In genomic region chr6:28215268-28215954, GRCm38 (mm10) we compare ENCODE assay signal across 8 mouse cellular contexts.
A peak's percentile ranks its signal among the peaks of the same experiment; 100 is the strongest.
DNase-seq lines count a peak whose midpoint lies in the region; ATAC-seq and TF ChIP-seq lines count a peak whose summit lies in the region.

No protein-coding gene starts in this region.

- no peak for TF ChIP-seq CTCF in kidney, adult 2 months (conservative IDR thresholded peaks at IDR 0.05; ENCODE audit: insufficient read depth, insufficient read length, low read depth, low read length)

- H3K27ac ChIP-seq in embryonic facial prominence, embryonic 12.5 days, result no peak overlapping the region
- H3K27ac ChIP-seq in kidney, adult 2 months (ENCODE audit: insufficient read depth, low read depth, low read length), result no peak overlapping the region
- no peak overlapping the region for H3K27ac ChIP-seq in limb, embryonic 13.5 days
- peak overlapping the region; percentile 83 for H3K27ac ChIP-seq in midbrain, embryonic 16.5 days (ENCODE audit: low read length)

- peak overlapping the region; percentile 57 for H3K9ac ChIP-seq in embryonic facial prominence, embryonic 12.5 days
- H3K9ac ChIP-seq in limb, embryonic 13.5 days, result peak overlapping the region; percentile 78
- H3K9ac ChIP-seq in midbrain, embryonic 16.5 days (ENCODE audit: low read depth, low read length), result peak overlapping the region; percentile 84

- peak; percentile 73 for DNase-seq in layer of hippocampus, adult 11-12 months (ENCODE audit: low spot score)
- DNase-seq in layer of hippocampus, adult 9-10 months (ENCODE audit: low spot score), result no peak
- peak; percentile 63 to 70 for DNase-seq in heart, adult 18-20 months
- DNase-seq in kidney, adult 2 months, result peak; percentile 68
- DNase-seq in spleen, postnatal 36 days (ENCODE audit: low spot score in 2 of 2), result peak; percentile 60 to 63

- H3K36me3 ChIP-seq in embryonic facial prominence, embryonic 12.5 days, result no peaks in the 10 kb centered on the region
- peaks cover 1% of the 10 kb centered on the region; the same call in 1 of the 2 replicates for H3K36me3 ChIP-seq in kidney, adult 2 months (ENCODE audit: control insufficient read depth, insufficient read depth, low read length)
- H3K36me3 ChIP-seq in limb, embryonic 13.5 days, result no peaks in the 10 kb centered on the region
- no peaks in the 10 kb centered on the region for H3K36me3 ChIP-seq in midbrain, embryonic 16.5 days (ENCODE audit: control insufficient read depth, insufficient read depth, low read length)

- no peaks in the 10 kb centered on the region for H3K4me1 ChIP-seq in embryonic facial prominence, embryonic 12.5 days
- H3K4me1 ChIP-seq in kidney, adult 2 months (ENCODE audit: control insufficient read depth, insufficient read depth, low read length), result no peaks in the 10 kb centered on the region
- no peaks in the 10 kb centered on the region for H3K4me1 ChIP-seq in limb, embryonic 13.5 days
- H3K4me1 ChIP-seq in midbrain, embryonic 16.5 days (ENCODE audit: control insufficient read depth, insufficient read depth, low read length), result peaks cover 6% of the 10 kb centered on the region

- peak overlapping the region; percentile 61 for H3K4me3 ChIP-seq in embryonic facial prominence, embryonic 12.5 days
- H3K4me3 ChIP-seq in kidney, adult 2 months (ENCODE audit: insufficient read depth, low read depth, low read length), result peak overlapping the region; percentile 85
- peak overlapping the region; percentile 61 for H3K4me3 ChIP-seq in limb, embryonic 13.5 days
- H3K4me3 ChIP-seq in midbrain, embryonic 16.5 days (ENCODE audit: low read depth, low read length), result peak overlapping the region; percentile 71

- H3K4me2 ChIP-seq in embryonic facial prominence, embryonic 12.5 days (replicated peaks), result peak overlapping the region; percentile 69
- H3K4me2 ChIP-seq in limb, embryonic 13.5 days (replicated peaks), result peak overlapping the region; percentile 77
- H3K4me2 ChIP-seq in midbrain, embryonic 16.5 days (ENCODE audit: low read length), result peak overlapping the region; percentile 73

- H3K27me3 ChIP-seq in embryonic facial prominence, embryonic 12.5 days, result no peaks in the 10 kb centered on the region
- no peaks in the 10 kb centered on the region for H3K27me3 ChIP-seq in kidney, adult 2 months (replicated peaks; ENCODE audit: control insufficient read depth, insufficient read depth, low read length)
- no peaks in the 10 kb centered on the region for H3K27me3 ChIP-seq in limb, embryonic 13.5 days
- no peaks in the 10 kb centered on the region for H3K27me3 ChIP-seq in midbrain, embryonic 16.5 days (ENCODE audit: control insufficient read depth, insufficient read depth, low read depth, low read length)

- ATAC-seq in embryonic facial prominence, embryonic 12.5 days (ENCODE audit: insufficient number of reproducible peaks, insufficient read depth, low FRiP score, low TSS enrichment), result peak; percentile 85
- peak; percentile 91 for ATAC-seq in limb, embryonic 13.5 days (ENCODE audit: low FRiP score, low read depth)
- peak; percentile 94 for ATAC-seq in midbrain, embryonic 16.5 days

- H3K9me3 ChIP-seq in embryonic facial prominence, embryonic 12.5 days, result no peaks in the 10 kb centered on the region
- no peaks in the 10 kb centered on the region for H3K9me3 ChIP-seq in limb, embryonic 13.5 days
- H3K9me3 ChIP-seq in midbrain, embryonic 16.5 days (replicated peaks; ENCODE audit: control insufficient read depth, low read length, poor library complexity, severe bottlenecking), result no peaks in the 10 kb centered on the region

- TF ChIP-seq POLR2A in kidney, adult 2 months (IDR thresholded peaks at IDR 0.05; ENCODE audit: low read depth, low read length), result no peak

- under 1% methylated on average over 84 of the region's 87 CpGs for WGBS in embryonic facial prominence, embryonic 12.5 days
- WGBS in kidney, adult 2 months, result 3% methylated on average over 87 of the region's 87 CpGs
- WGBS in limb, embryonic 13.5 days, result 0% methylated on average over 69 of the region's 87 CpGs
- under 1% methylated on average over 60 of the region's 87 CpGs for WGBS in midbrain, embryonic 16.5 days
